ENCODE assay signal across 12 mouse cellular contexts in the genomic region with DNA sequence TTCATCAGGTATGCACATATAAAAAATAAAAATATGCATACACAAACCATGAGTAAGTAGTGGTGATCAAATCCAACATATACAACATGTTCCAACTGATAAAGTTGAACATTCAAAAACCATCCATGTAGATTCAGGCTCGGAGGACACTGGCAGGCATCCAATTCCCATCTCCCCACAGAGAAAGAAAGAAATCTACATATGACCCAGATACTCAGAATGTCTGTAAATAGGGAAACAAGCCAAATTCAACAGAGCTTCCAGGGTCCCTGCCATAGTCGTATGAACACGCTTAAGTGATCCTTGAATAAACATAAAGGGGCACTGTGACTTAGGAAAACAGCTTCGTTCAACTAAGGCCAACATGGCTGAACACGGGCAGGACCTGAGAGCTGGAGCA. TPM values are rescaled to one million over a fixed set of nuclear protein-coding genes. Genes with fewer than 3 reads are reported as not detected.
DNase-seq lines count a peak whose midpoint lies in the region; ATAC-seq and TF ChIP-seq lines count a peak whose summit lies in the region.
"Had no signal": no experiment of that assay in that cellular context is flagged by ENCODE, and none has a peak within 500 bp of the region (broad histone marks: within the 10 kb centered on the region; RNA-seq: fewer than 3 reads in every experiment).

No protein-coding gene starts in this region.

- DNase-seq in cerebellum, adult 9-10 months, result peak; percentile 33
- DNase-seq in cerebellum, adult 11 months, result no peak
- DNase-seq in kidney, adult 2 months, result peak; percentile 4
- DNase-seq in kidney, adult 9 months, result no peak
- peak; percentile 72 for DNase-seq in midbrain, embryonic 14.5 days
- DNase-seq: adrenal gland, adult 8-10 months; B cell, adult 2 months; liver had no signal

- H3K4me2 ChIP-seq in midbrain, embryonic 14.5 days (ENCODE audit: low read length), result no peak overlapping the region
- H3K4me2 ChIP-seq in midbrain, embryonic 16.5 days (ENCODE audit: low read length), result no peak overlapping the region
- H3K4me2 ChIP-seq in hindbrain, embryonic 16.5 days (ENCODE audit: low read length), result no peak overlapping the region
- no peak overlapping the region for H3K4me2 ChIP-seq in intestine, embryonic 16.5 days (ENCODE audit: low read depth, low read length)
- H3K4me2 ChIP-seq: midbrain, embryonic 12.5 days had no signal

- no peaks in the 10 kb centered on the region for H3K27me3 ChIP-seq in kidney, adult 2 months (replicated peaks; ENCODE audit: control insufficient read depth, insufficient read depth, low read length)
- H3K27me3 ChIP-seq in midbrain, embryonic 14.5 days (ENCODE audit: control insufficient read depth, insufficient read depth, low read length), result no peaks in the 10 kb centered on the region
- H3K27me3 ChIP-seq in midbrain, embryonic 16.5 days (ENCODE audit: control insufficient read depth, insufficient read depth, low read depth, low read length), result no peaks in the 10 kb centered on the region
- H3K27me3 ChIP-seq in hindbrain, embryonic 16.5 days (replicated peaks; ENCODE audit: control insufficient read depth, insufficient read depth, low read length), result no peaks in the 10 kb centered on the region
- H3K27me3 ChIP-seq in intestine, embryonic 16.5 days (replicated peaks; ENCODE audit: control insufficient read depth, insufficient read depth, low read length), result no peaks in the 10 kb centered on the region
- H3K27me3 ChIP-seq: midbrain, embryonic 12.5 days had no signal

- no peak for TF ChIP-seq POLR2A in kidney, adult 2 months (IDR thresholded peaks at IDR 0.05; ENCODE audit: low read depth, low read length)

- no peaks in the 10 kb centered on the region for H3K9me3 ChIP-seq in midbrain, embryonic 14.5 days (ENCODE audit: control insufficient read depth, low read length)
- no peaks in the 10 kb centered on the region for H3K9me3 ChIP-seq in midbrain, embryonic 16.5 days (replicated peaks; ENCODE audit: control insufficient read depth, low read length, poor library complexity, severe bottlenecking)
- no peaks in the 10 kb centered on the region for H3K9me3 ChIP-seq in hindbrain, embryonic 16.5 days (ENCODE audit: control insufficient read depth, low read length)
- no peaks in the 10 kb centered on the region for H3K9me3 ChIP-seq in intestine, embryonic 16.5 days (ENCODE audit: control insufficient read depth, low read length)
- H3K9me3 ChIP-seq: midbrain, embryonic 12.5 days had no signal

- ATAC-seq in midbrain, embryonic 14.5 days (ENCODE audit: low FRiP score, low TSS enrichment), result no peak
- ATAC-seq in midbrain, embryonic 16.5 days, result no peak
- ATAC-seq in hindbrain, embryonic 16.5 days, result peak; percentile 37; the same call in 1 of the 2 replicates
- no peak for ATAC-seq in intestine, embryonic 16.5 days

- 61% methylated on average over 5 of the region's 5 CpGs for WGBS in kidney, adult 2 months
- WGBS in midbrain, embryonic 14.5 days, result 62% methylated on average over 5 of the region's 5 CpGs
- WGBS in midbrain, embryonic 16.5 days, result 63% methylated on average over 5 of the region's 5 CpGs
- 45% methylated on average over 5 of the region's 5 CpGs for WGBS in hindbrain, embryonic 16.5 days
- WGBS in intestine, embryonic 16.5 days, result 67% methylated on average over 5 of the region's 5 CpGs

- H3K4me1 ChIP-seq in kidney, adult 2 months (ENCODE audit: control insufficient read depth, insufficient read depth, low read length), result no peaks in the 10 kb centered on the region
- H3K4me1 ChIP-seq in midbrain, embryonic 14.5 days (ENCODE audit: control insufficient read depth, insufficient read depth, low read length), result no peaks in the 10 kb centered on the region
- no peaks in the 10 kb centered on the region for H3K4me1 ChIP-seq in midbrain, embryonic 16.5 days (ENCODE audit: control insufficient read depth, insufficient read depth, low read length)
- no peaks in the 10 kb centered on the region for H3K4me1 ChIP-seq in hindbrain, embryonic 16.5 days (ENCODE audit: control insufficient read depth, insufficient read depth, low read depth, low read length)
- no peaks in the 10 kb centered on the region for H3K4me1 ChIP-seq in intestine, embryonic 16.5 days (ENCODE audit: control insufficient read depth, insufficient read depth, low read length)
- H3K4me1 ChIP-seq: midbrain, embryonic 12.5 days had no signal

- H3K4me3 ChIP-seq in kidney, adult 2 months (ENCODE audit: insufficient read depth, low read depth, low read length), result no peak overlapping the region
- H3K4me3 ChIP-seq in midbrain, embryonic 14.5 days (replicated peaks; ENCODE audit: low read depth, low read length), result no peak overlapping the region
- H3K4me3 ChIP-seq in midbrain, embryonic 16.5 days (ENCODE audit: low read depth, low read length), result no peak overlapping the region
- no peak overlapping the region for H3K4me3 ChIP-seq in hindbrain, embryonic 16.5 days (ENCODE audit: low read length)
- no peak overlapping the region for H3K4me3 ChIP-seq in intestine, embryonic 16.5 days (ENCODE audit: low read length)
- H3K4me3 ChIP-seq: midbrain, embryonic 12.5 days had no signal

- H3K36me3 ChIP-seq in kidney, adult 2 months (ENCODE audit: control insufficient read depth, insufficient read depth, low read length), result no peaks in the 10 kb centered on the region
- no peaks in the 10 kb centered on the region for H3K36me3 ChIP-seq in midbrain, embryonic 14.5 days (ENCODE audit: control insufficient read depth, insufficient read depth, low read length)
- H3K36me3 ChIP-seq in midbrain, embryonic 16.5 days (ENCODE audit: control insufficient read depth, insufficient read depth, low read length), result no peaks in the 10 kb centered on the region
- no peaks in the 10 kb centered on the region; the same call in 1 of the 2 replicates for H3K36me3 ChIP-seq in hindbrain, embryonic 16.5 days (ENCODE audit: control insufficient read depth, insufficient read depth, low read length)
- no peaks in the 10 kb centered on the region for H3K36me3 ChIP-seq in intestine, embryonic 16.5 days (ENCODE audit: control insufficient read depth, insufficient read depth, low read length)

- TF ChIP-seq CTCF in kidney, adult 2 months (conservative IDR thresholded peaks at IDR 0.05; ENCODE audit: insufficient read depth, insufficient read length, low read depth, low read length), result no peak

- no peak overlapping the region for H3K27ac ChIP-seq in kidney, adult 2 months (ENCODE audit: insufficient read depth, low read depth, low read length)
- H3K27ac ChIP-seq in midbrain, embryonic 14.5 days (replicated peaks; ENCODE audit: low read depth, low read length), result no peak overlapping the region; the same call in 1 of the 2 replicates
- H3K27ac ChIP-seq in midbrain, embryonic 16.5 days (ENCODE audit: low read length), result no peak overlapping the region
- 0 out of 2 replicates have a peak overlapping the region, but pooled peaks have one; percentile 25 for H3K27ac ChIP-seq in hindbrain, embryonic 16.5 days (ENCODE audit: low read depth, low read length)
- no peak overlapping the region for H3K27ac ChIP-seq in intestine, embryonic 16.5 days (ENCODE audit: low read length)
- H3K27ac ChIP-seq: midbrain, embryonic 12.5 days had no signal

- H3K9ac ChIP-seq in midbrain, embryonic 14.5 days (replicated peaks; ENCODE audit: low read length), result no peak overlapping the region
- H3K9ac ChIP-seq in midbrain, embryonic 16.5 days (ENCODE audit: low read depth, low read length), result no peak overlapping the region
- H3K9ac ChIP-seq in hindbrain, embryonic 16.5 days (ENCODE audit: low read depth, low read length), result no peak overlapping the region
- H3K9ac ChIP-seq in intestine, embryonic 16.5 days (ENCODE audit: low read depth, low read length), result no peak overlapping the region
- H3K9ac ChIP-seq: midbrain, embryonic 12.5 days had no signal

RNA-seq across cellular contexts. Expression of a gene that starts 49.9 kb away (rescaled TPM):
- 5.8 and 8.3 TPM in 2 replicates for polyA plus RNA-seq in kidney, adult 2 months (2012; rRNA removed)
- 29.8 and 31.0 TPM in 2 replicates for polyA plus RNA-seq in midbrain, embryonic 14.5 days (2014; fragmentation: Nextera tagmentation; extraction: Ambion mirVana)
- 32.7 and 34.8 TPM in 2 replicates for polyA plus RNA-seq in midbrain, embryonic 16.5 days (2015; fragmentation: Nextera tagmentation; extraction: Ambion mirVana)
- 28.4 and 33.9 TPM in 2 replicates for polyA plus RNA-seq in hindbrain, embryonic 16.5 days (2015; fragmentation: Nextera tagmentation; extraction: Ambion mirVana)
- 11.8 and 12.1 TPM in 2 replicates for polyA plus RNA-seq in intestine, embryonic 16.5 days (2015; fragmentation: Nextera tagmentation; extraction: Ambion mirVana)

Comparison
In these comparisons a context has a peak if more than half of its experiments do, and no peak if none do; other contexts are left out.
1. DNase-seq: peak in cerebellum, adult 9-10 months (single experiment), kidney, adult 2 months (single experiment) and midbrain, embryonic 14.5 days (single experiment); none in cerebellum, adult 11 months (single experiment) and kidney, adult 9 months (single experiment).